Mouse (Mus musculus): Measurements from ENCODE around the gene Trim10. TPM values are rescaled to one million over a fixed set of nuclear protein-coding genes. Genes with fewer than 3 reads are reported as not detected.

Trim10 gene
- polyA plus RNA-seq (2017; shearing (Covaris generic)): under 1 TPM; 0.18 to 0.42 TPM

DNA sequence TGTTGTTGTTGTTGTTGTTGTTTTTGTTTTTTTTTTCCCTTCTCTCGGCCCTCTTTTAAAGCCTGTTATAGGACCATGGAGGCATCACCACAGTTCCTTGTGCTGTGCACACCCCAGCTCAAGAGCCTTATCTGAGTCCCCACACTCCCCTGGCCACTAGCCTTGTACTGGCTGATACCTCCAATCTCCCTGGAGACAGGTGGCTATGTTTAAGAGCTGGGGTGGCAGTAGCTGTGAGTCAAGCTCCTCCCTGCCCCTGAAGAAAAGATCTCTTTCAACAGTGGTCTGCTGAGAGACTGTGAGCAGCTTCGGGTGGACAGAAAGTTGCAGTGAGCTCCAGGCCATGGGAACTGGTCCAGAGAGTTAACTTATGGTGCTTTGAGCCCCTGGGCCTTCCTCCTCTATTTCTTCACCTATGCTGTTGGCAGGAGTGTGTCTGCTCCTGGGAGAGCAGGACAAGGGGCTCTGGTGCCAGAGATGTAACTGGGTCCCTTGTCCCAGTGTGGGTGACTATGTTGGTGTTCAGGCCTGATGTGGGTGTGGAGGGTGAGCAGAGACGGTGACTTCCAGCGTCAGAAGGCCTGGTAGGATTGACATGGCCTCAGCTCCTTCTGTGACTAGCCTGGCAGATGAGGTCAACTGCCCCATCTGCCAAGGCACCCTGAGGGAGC is at the start of gene Trim10:
Trim10 (plus strand) TSS at position 291 of the 671 bp plus-strand sequence.

DNA sequence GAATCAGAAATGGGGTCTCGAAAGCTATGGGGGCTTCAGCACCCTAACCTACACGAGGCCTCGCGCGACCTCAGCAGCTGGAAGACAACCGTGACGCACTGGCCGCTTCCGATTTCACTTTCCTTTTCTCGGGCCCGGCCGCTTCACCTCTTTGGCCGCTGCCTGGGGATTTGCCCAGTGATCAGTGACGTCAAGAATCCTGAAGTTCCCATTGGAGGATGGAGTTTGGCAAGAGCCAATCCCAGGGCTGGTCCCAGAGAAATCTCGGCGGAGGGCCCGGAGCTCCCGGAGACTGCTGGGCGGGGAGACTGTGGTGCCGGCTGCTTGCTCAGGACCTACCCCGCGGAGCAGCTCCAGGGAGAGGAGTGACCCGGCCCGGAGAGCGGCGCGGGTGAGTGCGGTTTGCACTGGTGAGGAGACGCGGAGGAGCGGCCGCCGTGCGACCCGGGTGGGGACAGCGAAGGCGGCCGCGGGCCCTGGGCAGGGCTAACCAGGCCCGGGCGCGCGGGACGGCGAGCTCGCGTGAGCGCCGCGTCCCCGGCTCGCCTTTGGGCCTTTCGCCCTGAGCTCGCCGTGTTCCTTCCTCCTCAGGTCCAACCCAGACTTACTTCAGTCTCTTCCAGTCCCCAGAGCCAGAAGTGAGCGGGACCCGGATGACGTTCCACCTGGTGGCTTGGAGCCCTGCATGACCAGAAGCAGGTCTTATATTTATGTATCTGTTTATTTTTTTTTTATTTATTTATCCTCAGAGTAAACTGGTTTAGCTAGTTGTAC is 32.3 kb upstream of the Trim10 start, which contains the start of gene Trim26:
Trim26 (plus strand) TSS at position 261 of the 774 bp plus-strand sequence.

DNA sequence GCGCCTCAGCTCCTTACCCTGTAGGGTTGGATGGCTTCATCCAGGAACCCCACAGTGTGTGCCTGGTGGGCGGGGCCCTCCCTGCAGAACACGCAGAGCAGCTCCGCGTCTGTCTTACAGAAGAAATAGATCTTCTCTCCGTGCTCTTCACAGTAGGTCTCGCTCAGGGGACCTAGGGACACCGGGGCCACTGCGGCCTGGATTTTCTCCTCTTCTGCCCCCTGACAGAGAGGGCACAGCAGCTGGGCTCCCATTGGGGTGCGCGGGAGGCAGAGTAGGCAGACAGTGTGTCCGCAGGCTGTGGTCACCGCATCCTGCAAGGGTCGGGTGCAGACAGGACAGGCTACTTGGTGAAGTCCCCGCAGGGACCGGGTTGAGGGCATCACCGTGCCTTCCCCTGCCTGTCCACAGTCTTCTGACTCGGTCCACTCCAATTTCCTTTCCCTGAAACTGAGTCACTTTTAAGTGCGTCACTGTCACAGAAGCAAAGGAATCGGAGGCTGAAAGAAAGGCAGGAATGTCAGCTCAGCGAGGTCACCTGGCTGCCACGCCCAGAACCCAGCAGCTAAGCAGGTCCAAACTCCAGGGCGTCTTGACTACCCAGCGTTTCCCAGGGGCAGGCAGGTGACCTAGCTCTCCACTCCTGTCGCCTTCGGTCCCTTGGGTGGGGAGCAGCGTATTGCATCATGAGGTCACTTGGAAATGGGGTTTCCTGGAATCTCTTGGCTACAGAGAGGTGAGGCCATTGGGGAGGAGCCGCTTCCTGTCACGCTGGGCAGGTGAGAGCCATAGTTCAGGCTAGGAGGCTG is 2.5 kb upstream of the Trim10 start, which contains the start of gene Trim15:
Trim15 (minus strand) TSS at position 492 of the 809 bp plus-strand sequence.

DNA sequence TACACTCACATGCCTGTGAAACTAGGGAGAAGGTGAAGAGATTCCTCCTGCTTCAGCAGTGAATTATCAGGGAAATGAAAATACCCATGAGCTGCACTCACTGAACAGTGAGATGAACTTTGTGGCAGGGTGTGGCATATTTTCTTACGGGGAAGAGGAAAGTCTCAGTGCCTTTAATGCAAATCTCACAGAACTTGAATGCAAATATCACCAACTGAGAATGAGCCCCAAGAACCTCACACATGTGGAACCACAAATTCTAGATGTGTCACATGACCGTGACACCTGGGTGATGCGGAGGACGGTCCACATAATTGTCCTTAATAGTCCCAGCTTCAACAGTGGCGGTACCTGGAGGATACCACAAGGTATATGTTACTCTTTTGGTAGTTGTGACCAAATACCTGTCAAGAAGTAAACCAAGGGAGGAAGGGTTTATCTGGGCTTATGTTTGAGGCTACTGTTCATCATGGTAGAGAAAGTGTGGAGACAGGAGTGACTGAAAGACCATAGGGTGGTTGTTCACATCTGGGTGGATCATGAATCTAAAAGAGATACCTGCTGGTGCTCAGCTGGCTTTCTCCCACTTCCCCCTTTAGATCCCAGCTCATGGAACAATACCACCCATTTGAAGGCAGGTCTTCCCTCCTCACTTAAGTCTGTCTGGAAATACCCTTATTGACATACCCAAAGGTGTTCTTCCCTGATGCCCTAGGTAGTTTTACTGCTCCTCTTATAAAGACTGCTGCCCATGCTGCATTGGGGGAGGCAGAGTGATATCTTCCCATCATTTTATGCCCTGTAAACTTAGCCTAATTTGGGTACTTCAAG is 20.9 kb downstream of the Trim10 start, which contains the start of gene Trim40:
Trim40 (minus strand) TSS at position 51 of the 831 bp plus-strand sequence.

DNA sequence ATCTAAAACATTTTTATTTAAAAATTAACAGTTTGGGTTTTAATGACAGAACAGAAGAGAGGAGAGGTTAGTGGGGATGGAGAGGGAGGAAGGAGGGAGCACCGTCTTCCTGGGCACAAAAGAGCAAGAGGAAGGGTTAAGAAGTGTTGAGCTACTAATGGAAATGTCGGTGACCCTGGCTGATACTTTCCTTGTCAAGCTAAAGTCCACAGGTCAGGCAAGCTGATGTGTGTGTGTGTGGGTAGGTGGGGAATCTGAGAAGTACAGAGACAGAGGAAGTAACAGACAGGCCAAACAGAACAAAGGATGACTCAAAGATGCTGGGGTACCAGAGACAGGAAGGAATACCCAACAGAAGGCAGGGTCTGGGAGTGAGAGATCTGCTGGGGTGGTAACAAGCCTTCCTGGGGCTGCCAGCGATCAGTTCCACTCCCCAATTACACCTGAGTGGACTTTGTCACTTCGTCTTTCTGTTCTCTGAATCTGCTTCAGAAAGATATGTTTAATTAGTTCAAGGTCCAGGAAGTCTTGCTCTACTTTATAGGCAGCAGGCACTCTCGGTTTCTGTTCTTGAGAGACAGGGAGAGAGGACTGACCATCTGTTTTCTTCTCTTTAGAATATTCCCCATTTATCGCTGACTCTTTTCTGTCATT is 28.3 kb downstream of the Trim10 start, which contains the start of gene Trim31:
Trim31 (plus strand) TSS at position 567 of the 654 bp plus-strand sequence.

Other genes with a start within 250 kb of the Trim10 start
- gene H2-M9, start 226.9 kb upstream of the Trim10 start, polyA plus RNA-seq (2017; shearing (Covaris generic)): under 1 TPM; 0.28 to 0.60 TPM
- gene H2-M1, start 197.4 kb upstream of the Trim10 start, polyA plus RNA-seq (2017; shearing (Covaris generic)): not detected
- gene H2-M10.5, start 96.7 kb upstream of the Trim10 start, polyA plus RNA-seq (2017; shearing (Covaris generic)): under 1 TPM; 0.11 to 0.29 TPM
- gene H2-M10.6, start 57.4 kb upstream of the Trim10 start, polyA plus RNA-seq (2017; shearing (Covaris generic)): not detected
- 100 to 1,000 TPM; 137 to 139 TPM for gene Trim26, start 32.4 kb upstream of the Trim10 start, polyA plus RNA-seq (2017; shearing (Covaris generic))
- gene Trim15, start 2.4 kb upstream of the Trim10 start, polyA plus RNA-seq (2017; shearing (Covaris generic)): under 1 TPM; 0.17 to 0.28 TPM
- gene Trim40, start 20.5 kb downstream of the Trim10 start, polyA plus RNA-seq (2017; shearing (Covaris generic)): not detected
- gene Trim31, start 28.5 kb downstream of the Trim10 start, polyA plus RNA-seq (2017; shearing (Covaris generic)): under 1 TPM; 0.10 to 0.45 TPM
- gene Rnf39, start 73.3 kb downstream of the Trim10 start, polyA plus RNA-seq (2017; shearing (Covaris generic)): under 1 TPM; 0.17 to 0.95 TPM
- gene Ppp1r11, start 82.2 kb downstream of the Trim10 start, polyA plus RNA-seq (2017; shearing (Covaris generic)): 100 to 1,000 TPM; 151 to 165 TPM
- 10 to 100 TPM; 84.9 to 90.5 TPM for gene Znrd1, start 89.0 kb downstream of the Trim10 start, polyA plus RNA-seq (2017; shearing (Covaris generic))
- 1 to 10 TPM; 4.4 to 5.6 TPM for gene Znrd1as, start 89.0 kb downstream of the Trim10 start, polyA plus RNA-seq (2017; shearing (Covaris generic))
- not detected for gene 2410137M14Rik, start 111.7 kb downstream of the Trim10 start, polyA plus RNA-seq (2017; shearing (Covaris generic))
- gene H2-M5, start 120.0 kb downstream of the Trim10 start, polyA plus RNA-seq (2017; shearing (Covaris generic)): under 1 TPM in 1 of 2 experiments, not detected in 1; 0.70 TPM
- under 1 TPM; 0.11 to 0.60 TPM for gene Zfp57, start 131.6 kb downstream of the Trim10 start, polyA plus RNA-seq (2017; shearing (Covaris generic))
- gene Mog, start 153.8 kb downstream of the Trim10 start, polyA plus RNA-seq (2017; shearing (Covaris generic)): not detected
- gene Gabbr1, start 176.4 kb downstream of the Trim10 start, polyA plus RNA-seq (2017; shearing (Covaris generic)): 10 to 100 TPM in 1 of 2 experiments, 1 to 10 TPM in 1; 8.3 to 13.7 TPM
- under 1 TPM; 0.16 to 0.42 TPM for gene Olfr90, start 218.9 kb downstream of the Trim10 start, polyA plus RNA-seq (2017; shearing (Covaris generic))
- under 1 TPM; 0.10 to 0.13 TPM for gene Olfr91, start 228.7 kb downstream of the Trim10 start, polyA plus RNA-seq (2017; shearing (Covaris generic))